Mouse (Mus musculus) embryonic fibroblast, embryonic 13.5 days (primary cell): ENCODE measurements around the gene Adat2. TPM values are rescaled to one million over a fixed set of nuclear protein-coding genes. Genes with fewer than 3 reads are reported as not detected.

Experiments
- H3K27ac ChIP-seq: 2 replicates; pipeline ENCODE4 v1.5.1; 2012; ENCODE audit warnings: low read length, control low read depth, inconsistent platforms; ENCODE audit not compliant: insufficient read depth
- H3K4me1 ChIP-seq: 2 replicates; pipeline ENCODE4 v1.6.1; 2011; ENCODE audit warnings: low read length; ENCODE audit not compliant: control insufficient read depth, insufficient read depth
- H3K4me3 ChIP-seq: 2 replicates; pipeline ENCODE4 v1.5.1; 2011; ENCODE audit warnings: mild to moderate bottlenecking, control low read depth, low read length; ENCODE audit not compliant: insufficient read depth
- CTCF ChIP-seq: IDR thresholded peaks from 2 replicates; pipeline ENCODE4 v1.5.1; 2011; ENCODE audit warnings: mild to moderate bottlenecking, control low read depth, low read length, moderate library complexity, borderline replicate concordance; ENCODE audit not compliant: insufficient read depth
- POLR2A ChIP-seq: IDR thresholded peaks from 2 replicates; pipeline ENCODE4 v1.6.1; 2011; ENCODE audit warnings: low read depth, mild to moderate bottlenecking, control low read depth, low read length, moderate library complexity
- polyA plus RNA-seq: library from polyadenylated mRNA; stranded (reverse); fragments of >200 nt; gene quantifications from 2 replicates; pipeline ENCODE4 v1.2.4, GENCODE M21; 2011; ENCODE audit warnings: low read depth; ENCODE audit not compliant: missing spikeins, insufficient read length

The Adat2 gene
- polyA plus RNA-seq, 1 experiment, result 7.8 TPM

- no peak overlapping the region for H3K27ac ChIP-seq
- no peaks in the 10 kb centered on the region for H3K4me1 ChIP-seq
- TF ChIP-seq CTCF (peak; percentile 96), POLR2A (no peak)
- H3K4me3 ChIP-seq, result no peak overlapping the region
Measured at GRCm38 (mm10) chr10:13564364-13565079, 11.8 kb downstream of the Adat2 start.

DNA sequence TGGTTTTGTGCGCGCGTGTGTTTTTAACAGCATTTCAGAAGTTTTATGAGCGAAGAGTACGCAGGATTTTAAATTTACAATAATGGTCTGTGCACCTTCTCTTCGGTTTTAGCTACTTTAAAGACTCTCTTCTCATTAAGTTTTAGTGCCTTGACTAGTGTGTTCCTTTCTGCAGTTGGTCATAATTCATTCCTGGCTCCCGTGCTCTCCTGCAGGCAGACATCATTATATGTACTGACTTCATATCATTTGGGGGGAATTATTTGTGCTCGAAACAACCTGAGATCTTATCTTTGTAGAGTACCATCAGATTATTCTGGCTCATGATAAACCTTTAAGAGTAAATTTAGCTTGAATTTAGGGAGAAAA, 12.4 kb downstream of the Adat2 start:
- TF ChIP-seq POLR2A (no peak), CTCF (no peak)
- Histone ChIP-seq H3K4me3 (no peak overlapping the region), H3K27ac (no peak overlapping the region), H3K4me1 (no peaks in the 10 kb centered on the region; the same call in 1 of the 2 replicates)

- H3K4me3 ChIP-seq, result no peak overlapping the region
- no peak overlapping the region for H3K27ac ChIP-seq
- no peaks in the 10 kb centered on the region; the same call in 1 of the 2 replicates for H3K4me1 ChIP-seq
- no peak for TF ChIP-seq CTCF
- TF ChIP-seq POLR2A, result no peak
Measured at GRCm38 (mm10) chr10:13566393-13566792, 13.7 kb downstream of the Adat2 start.

- H3K4me3 ChIP-seq, result no peak overlapping the region
- H3K4me1 ChIP-seq, result peaks cover 3% of the 10 kb centered on the region; the same call in 1 of the 2 replicates
- no peak for TF ChIP-seq POLR2A
- no peak overlapping the region for H3K27ac ChIP-seq
Measured at GRCm38 (mm10) chr10:13569818-13570217, 17.1 kb downstream of the Adat2 start.

GRCm38 (mm10) chr10:13570697-13571538, 18.2 kb downstream of the Adat2 start:
- no peak for TF ChIP-seq CTCF
- no peak for TF ChIP-seq POLR2A
- Histone ChIP-seq H3K4me3 (no peak overlapping the region), H3K27ac (no peak overlapping the region), H3K4me1 (peaks cover 3% of the 10 kb centered on the region; the same call in 1 of the 2 replicates)

DNA sequence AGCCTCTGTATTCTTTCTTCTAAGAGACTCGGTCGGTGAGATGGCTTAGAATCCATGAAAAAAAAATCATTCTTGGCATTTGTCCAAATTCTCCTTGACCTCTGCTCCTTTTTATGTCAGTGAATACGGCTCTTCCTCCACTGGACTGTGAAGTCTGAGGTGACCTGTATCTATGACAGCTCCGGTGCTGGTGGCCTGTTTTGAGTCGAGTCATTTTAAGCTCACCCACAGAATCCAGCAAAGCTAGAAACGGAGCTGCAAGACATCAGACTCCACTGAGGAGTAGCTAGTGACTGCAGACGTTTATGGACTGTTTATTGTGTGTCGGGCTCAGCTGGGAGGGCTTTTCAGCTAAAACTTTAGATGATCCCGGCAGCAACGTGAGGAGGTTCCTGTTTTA, 19.3 kb downstream of the Adat2 start:
- TF ChIP-seq CTCF (no peak), POLR2A (no peak)
- Histone ChIP-seq H3K27ac (peak overlapping the region; percentile 50), H3K4me1 (peaks cover 10% of the 10 kb centered on the region), H3K4me3 (no peak overlapping the region)

DNA sequence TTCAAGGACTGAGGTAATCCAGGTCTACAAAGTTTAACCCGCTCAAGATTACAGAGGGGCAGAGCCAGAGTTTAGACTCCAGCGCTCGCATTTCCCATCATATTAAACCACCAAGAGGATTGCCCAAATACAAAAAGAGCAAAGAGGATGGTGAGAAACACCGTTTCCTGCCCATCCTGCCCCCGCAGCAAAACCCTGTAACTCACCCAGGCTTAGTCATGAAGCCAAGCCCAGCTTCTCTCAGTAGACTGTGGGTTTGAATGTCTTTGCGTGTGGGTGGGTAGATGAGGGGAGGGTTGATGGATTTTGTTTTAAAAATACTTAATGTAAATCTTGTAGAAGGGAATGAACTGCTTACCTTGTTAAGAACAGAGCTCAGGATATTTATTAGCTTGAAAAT, 19.7 kb downstream of the Adat2 start:
- no peak for TF ChIP-seq CTCF
- no peak for TF ChIP-seq POLR2A
- H3K4me1 ChIP-seq, result peaks cover 10% of the 10 kb centered on the region
- H3K4me3 ChIP-seq, result no peak overlapping the region
- H3K27ac ChIP-seq, result peak overlapping the region; percentile 50

DNA sequence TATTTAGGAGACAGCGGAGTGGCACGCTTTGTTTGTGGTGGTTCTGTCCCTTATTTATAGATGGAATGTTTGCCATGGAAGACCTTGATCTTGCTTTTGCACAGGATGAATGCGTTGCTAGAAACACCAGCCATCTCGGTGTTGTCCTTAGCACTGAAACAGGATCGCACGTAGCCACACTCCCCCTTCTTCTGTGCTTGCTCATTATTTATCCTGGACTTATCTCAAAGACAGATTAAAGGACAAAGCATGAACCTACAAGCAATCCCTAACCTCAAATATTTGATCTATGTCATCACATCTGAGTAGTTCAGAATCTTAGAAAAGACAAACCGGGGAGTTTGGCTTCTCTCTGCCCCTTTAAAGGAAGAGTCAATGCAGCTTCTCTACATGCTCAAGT, 24.4 kb downstream of the Adat2 start:
- TF ChIP-seq POLR2A, result no peak
- no peak for TF ChIP-seq CTCF
- H3K27ac ChIP-seq, result peak overlapping the region; percentile 28; the same call in 1 of the 2 replicates
- no peak overlapping the region for H3K4me3 ChIP-seq
- H3K4me1 ChIP-seq, result peaks cover 10% of the 10 kb centered on the region

DNA sequence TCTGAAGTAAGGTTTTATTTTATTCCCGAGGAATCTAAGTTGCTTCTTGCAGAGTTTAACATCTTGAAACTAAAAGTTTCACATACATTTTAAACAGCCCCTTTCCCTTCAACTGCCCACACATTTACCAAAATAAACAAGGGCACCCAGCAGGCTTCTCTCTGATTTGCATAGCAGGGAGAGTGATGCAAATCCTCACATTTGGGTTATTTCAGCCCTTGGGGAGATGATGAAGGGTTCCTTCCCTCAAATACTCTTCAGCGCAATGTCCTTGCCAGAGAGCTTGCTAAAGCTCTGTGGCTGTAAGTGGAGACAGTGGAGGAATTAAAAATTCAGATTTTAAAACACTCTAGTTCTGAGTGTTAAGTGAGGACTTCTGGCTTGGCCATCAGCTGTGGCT, 35.2 kb downstream of the Adat2 start:
- TF ChIP-seq CTCF, result no peak
- no peak for TF ChIP-seq POLR2A
- Histone ChIP-seq H3K4me1 (no peaks in the 10 kb centered on the region; the same call in 1 of the 2 replicates), H3K4me3 (no peak overlapping the region), H3K27ac (no peak overlapping the region)

DNA sequence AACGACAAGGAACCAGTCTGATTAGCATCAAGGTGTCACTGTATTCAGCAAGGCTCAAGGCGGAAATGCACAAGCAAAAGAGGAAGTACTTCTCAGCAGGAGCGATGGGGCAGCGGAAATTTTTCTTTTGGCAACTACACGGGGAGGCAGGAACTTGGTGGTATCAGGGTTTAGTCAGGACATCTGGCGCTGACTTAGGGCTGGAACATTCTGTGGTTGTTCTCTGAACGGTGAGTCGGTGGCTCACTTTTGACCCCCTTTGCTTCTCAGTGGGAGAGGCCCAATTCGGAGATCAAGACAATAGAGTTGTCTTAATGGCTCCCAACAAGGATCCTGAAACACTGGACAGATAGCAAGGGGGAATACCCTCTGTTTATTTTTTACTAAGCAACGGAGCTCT, 39.5 kb downstream of the Adat2 start:
- H3K27ac ChIP-seq, result no peak overlapping the region

More for the DNA sequence above, 39.5 kb downstream of the Adat2 start:
- Histone ChIP-seq H3K4me3 (no peak overlapping the region), H3K4me1 (peaks cover 4% of the 10 kb centered on the region)
- TF ChIP-seq CTCF (no peak), POLR2A (no peak)
